Mouse (Mus musculus): ENCODE data around the gene Mthfsd. TPM values are rescaled to one million over a fixed set of nuclear protein-coding genes. Genes with fewer than 3 reads are reported as not detected.

Gene Mthfsd
- polyA plus RNA-seq, 1 experiment: 22.3 TPM

DNA sequence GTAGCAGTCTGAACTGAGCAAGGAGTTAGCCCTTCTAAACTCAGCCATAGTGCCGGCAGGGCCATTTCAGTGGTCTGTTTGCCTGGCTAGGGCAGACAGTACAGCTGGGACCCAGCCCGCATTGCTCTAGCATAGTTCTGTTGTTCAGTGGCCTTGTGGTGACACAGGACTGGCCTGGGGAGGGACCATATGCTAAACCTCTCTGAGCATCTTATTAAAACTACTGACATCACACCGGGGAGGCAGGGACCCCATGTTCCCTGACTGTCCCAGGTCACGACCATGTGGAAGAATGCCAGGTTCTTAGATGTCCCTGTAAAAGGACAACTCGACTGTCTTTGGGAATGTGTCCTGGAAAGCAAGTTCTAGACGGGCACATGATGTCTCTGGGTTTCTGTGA is 16.1 kb downstream of the Mthfsd start:
- no peaks in the 10 kb centered on the region for H3K79me2 ChIP-seq (ENCODE audit: control insufficient read depth, insufficient read depth)
- peaks cover 64% of the 10 kb centered on the region for H3K27me3 ChIP-seq (ENCODE audit: control insufficient read depth, insufficient read depth, insufficient read length)
- no peak overlapping the region for H3ac ChIP-seq (ENCODE audit: control insufficient read depth, insufficient read length)
- H3K36me3 ChIP-seq (ENCODE audit: control insufficient read depth, insufficient read depth): no peaks in the 10 kb centered on the region
- no peak for TF ChIP-seq SRF (IDR thresholded peaks at IDR 0.05; ENCODE audit: control insufficient read depth, insufficient read length, low read depth)
- no peak for TF ChIP-seq CEBPB (IDR thresholded peaks at IDR 0.05; ENCODE audit: insufficient read depth, poor library complexity, severe bottlenecking)
- H3K4me3 ChIP-seq: no peak overlapping the region
- no peak overlapping the region for H3K4me2 ChIP-seq (ENCODE audit: low read depth)

DNA sequence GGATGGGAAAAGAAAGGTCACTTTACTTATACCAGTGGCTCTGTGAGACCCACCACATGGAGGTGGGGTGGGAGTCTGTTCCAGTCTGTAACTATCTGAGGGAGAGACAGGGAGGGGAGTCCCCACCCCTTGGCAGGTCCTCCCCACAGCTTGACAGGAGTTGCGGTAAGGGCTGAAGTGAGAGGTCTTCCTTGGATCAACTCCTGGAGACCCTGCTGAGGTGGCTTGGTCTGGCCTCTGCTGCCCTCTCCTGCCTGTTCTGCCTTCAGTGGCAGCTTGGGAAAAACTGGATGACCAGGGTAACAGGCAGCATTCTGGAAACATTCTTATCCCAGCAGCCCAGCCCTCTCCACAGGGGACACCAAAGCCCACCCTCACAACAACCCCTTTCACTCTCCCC is 17.5 kb downstream of the Mthfsd start:
- no peaks in the 10 kb centered on the region for H3K79me2 ChIP-seq (ENCODE audit: control insufficient read depth, insufficient read depth)
- H3K36me3 ChIP-seq (ENCODE audit: control insufficient read depth, insufficient read depth): no peaks in the 10 kb centered on the region
- H3ac ChIP-seq (ENCODE audit: control insufficient read depth, insufficient read length): no peak overlapping the region
- H3K4me2 ChIP-seq (ENCODE audit: low read depth): no peak overlapping the region
- H3K27me3 ChIP-seq (ENCODE audit: control insufficient read depth, insufficient read depth, insufficient read length): peaks cover 77% of the 10 kb centered on the region
- H3K4me3 ChIP-seq: no peak overlapping the region
- TF ChIP-seq E2F4 (IDR thresholded peaks at IDR 0.05; ENCODE audit: insufficient read depth): no peak
- no peak for TF ChIP-seq MYOD1 (IDR thresholded peaks at IDR 0.05; ENCODE audit: control insufficient read depth in 1 of 3, insufficient read length in 2 of 3, low read depth in 2 of 3)

DNA sequence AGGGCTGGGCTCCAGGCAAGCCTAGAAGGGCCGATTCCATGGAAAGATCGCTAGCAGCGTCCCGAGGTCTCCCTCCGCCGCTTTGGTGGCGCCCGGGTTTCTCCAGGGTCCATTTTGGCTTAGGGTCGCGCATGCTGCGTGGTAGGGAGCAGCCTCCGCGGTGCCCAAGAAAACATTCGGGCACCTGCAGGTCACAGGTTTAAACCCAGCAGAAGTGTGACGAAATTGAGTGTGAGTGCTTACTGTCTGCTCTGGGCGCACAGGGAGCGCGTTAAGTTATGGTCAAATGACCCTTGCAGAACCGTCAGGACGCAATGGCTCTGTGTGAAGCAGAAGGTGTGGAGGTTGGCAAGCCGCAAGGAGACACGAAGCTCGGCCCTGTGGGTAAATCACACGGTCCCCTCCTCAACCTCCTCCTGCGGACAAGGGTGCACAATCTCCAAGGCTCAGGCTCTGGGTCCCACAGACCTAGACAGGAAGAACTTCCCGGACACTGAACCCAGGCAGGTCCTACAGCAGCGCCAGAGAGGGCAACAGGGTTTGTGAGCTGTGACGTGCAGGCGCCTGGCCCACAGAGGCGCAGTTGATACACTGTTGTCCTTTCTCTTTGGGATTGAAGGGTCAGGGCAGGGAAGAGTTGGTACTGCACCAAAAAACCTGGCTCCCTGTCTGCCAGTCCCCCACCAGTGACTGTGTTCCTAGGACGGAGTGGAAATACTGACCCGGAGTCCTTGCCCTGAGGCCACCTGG is 18.4 kb downstream of the Mthfsd start:
- H3K36me3 ChIP-seq (ENCODE audit: control insufficient read depth, insufficient read depth): no peaks in the 10 kb centered on the region
- peaks cover 86% of the 10 kb centered on the region for H3K27me3 ChIP-seq (ENCODE audit: control insufficient read depth, insufficient read depth, insufficient read length)
- no peaks in the 10 kb centered on the region for H3K79me2 ChIP-seq (ENCODE audit: control insufficient read depth, insufficient read depth)
- no peak overlapping the region for H3K4me3 ChIP-seq
- no peak overlapping the region for H3ac ChIP-seq (ENCODE audit: control insufficient read depth, insufficient read length)
- TF ChIP-seq MYOG (IDR thresholded peaks at IDR 0.05; ENCODE audit: control insufficient read depth in 1 of 3, insufficient read depth in 1 of 3, insufficient read length in 2 of 3, low read depth in 2 of 3) (no peak), TCF12 (IDR thresholded peaks at IDR 0.05; ENCODE audit: insufficient read depth, poor library complexity, severe bottlenecking) (no peak), USF1 (IDR thresholded peaks at IDR 0.05; ENCODE audit: low read depth) (no peak), E2F4 (IDR thresholded peaks at IDR 0.05; ENCODE audit: insufficient read depth) (no peak), TCF3 (IDR thresholded peaks at IDR 0.05; ENCODE audit: insufficient read length, low read depth) (no peak), SRF (IDR thresholded peaks at IDR 0.05; ENCODE audit: control insufficient read depth, insufficient read length, low read depth) (no peak), MAX (IDR thresholded peaks at IDR 0.05; ENCODE audit: low read depth) (no peak), REST (IDR thresholded peaks at IDR 0.05; ENCODE audit: insufficient read depth, insufficient read length) (no peak), POLR2A (IDR thresholded peaks at IDR 0.05; ENCODE audit: insufficient read length, low read depth) (no peak), MYOD1 (IDR thresholded peaks at IDR 0.05; ENCODE audit: control insufficient read depth in 1 of 3, insufficient read length in 2 of 3, low read depth in 2 of 3) (no peak), POLR2AphosphoS2 (IDR thresholded peaks at IDR 0.05; ENCODE audit: insufficient read length, low read depth) (no peak), CEBPB (IDR thresholded peaks at IDR 0.05; ENCODE audit: insufficient read depth, poor library complexity, severe bottlenecking) (no peak)
- no peak overlapping the region for H3K4me2 ChIP-seq (ENCODE audit: low read depth)

DNA sequence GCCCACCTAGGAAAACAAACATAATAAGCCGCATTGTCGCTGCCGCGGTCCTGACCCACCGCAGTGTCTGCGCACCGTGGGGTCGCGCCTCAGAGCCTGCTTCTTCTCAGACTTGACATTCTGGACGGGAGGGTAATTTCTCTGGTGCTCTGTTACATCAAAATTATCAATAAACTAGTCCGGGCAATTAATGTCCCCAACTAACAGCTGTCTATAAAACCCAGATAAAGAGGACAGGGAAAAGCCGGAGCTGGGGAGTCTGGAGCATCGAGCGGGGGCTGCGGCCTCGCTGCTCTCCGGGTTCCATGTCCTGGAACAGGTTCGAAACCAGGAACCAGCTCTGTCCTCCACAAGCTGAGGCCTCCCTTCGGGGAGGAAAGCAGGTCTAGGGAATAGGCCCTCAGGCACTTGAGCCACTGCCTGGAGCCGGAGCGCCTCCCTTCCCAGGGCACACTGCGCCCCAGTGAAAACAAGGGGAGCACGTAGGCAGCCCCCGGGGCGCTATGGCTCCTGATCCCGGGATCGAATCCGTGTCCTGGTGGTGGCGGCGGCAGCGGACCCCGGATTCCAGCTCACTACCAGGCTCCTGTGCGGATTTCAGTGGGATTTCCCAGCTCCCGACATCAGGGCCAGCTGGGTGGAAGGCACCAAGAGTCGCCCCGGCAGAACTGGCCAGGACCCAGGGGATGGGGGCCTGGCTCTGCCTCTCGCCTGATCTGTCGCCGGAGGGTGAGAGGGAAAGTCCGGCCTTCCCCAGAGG is 19.1 kb downstream of the Mthfsd start:
- Histone ChIP-seq H3K36me3 (ENCODE audit: control insufficient read depth, insufficient read depth) (no peaks in the 10 kb centered on the region), H3K79me2 (ENCODE audit: control insufficient read depth, insufficient read depth) (no peaks in the 10 kb centered on the region), H3K4me2 (ENCODE audit: low read depth) (no peak overlapping the region), H3K4me3 (no peak overlapping the region), H3K27me3 (ENCODE audit: control insufficient read depth, insufficient read depth, insufficient read length) (peaks cover 93% of the 10 kb centered on the region), H3ac (ENCODE audit: control insufficient read depth, insufficient read length) (no peak overlapping the region)
- no peak for TF ChIP-seq SRF (IDR thresholded peaks at IDR 0.05; ENCODE audit: control insufficient read depth, insufficient read length, low read depth)
- no peak for TF ChIP-seq E2F4 (IDR thresholded peaks at IDR 0.05; ENCODE audit: insufficient read depth)
- TF ChIP-seq CEBPB (IDR thresholded peaks at IDR 0.05; ENCODE audit: insufficient read depth, poor library complexity, severe bottlenecking): no peak
- no peak for TF ChIP-seq POLR2AphosphoS2 (IDR thresholded peaks at IDR 0.05; ENCODE audit: insufficient read length, low read depth)
- no peak for TF ChIP-seq TCF12 (IDR thresholded peaks at IDR 0.05; ENCODE audit: insufficient read depth, poor library complexity, severe bottlenecking)
- TF ChIP-seq POLR2A (IDR thresholded peaks at IDR 0.05; ENCODE audit: insufficient read length, low read depth): no peak
- no peak for TF ChIP-seq USF1 (IDR thresholded peaks at IDR 0.05; ENCODE audit: low read depth)
- TF ChIP-seq TCF3 (IDR thresholded peaks at IDR 0.05; ENCODE audit: insufficient read length, low read depth): no peak
- no peak for TF ChIP-seq MAX (IDR thresholded peaks at IDR 0.05; ENCODE audit: low read depth)
- no peak for TF ChIP-seq REST (IDR thresholded peaks at IDR 0.05; ENCODE audit: insufficient read depth, insufficient read length)
- no peak for TF ChIP-seq MYOD1 (IDR thresholded peaks at IDR 0.05; ENCODE audit: control insufficient read depth in 1 of 3, insufficient read length in 2 of 3, low read depth in 2 of 3)
- no peak for TF ChIP-seq MYOG (IDR thresholded peaks at IDR 0.05; ENCODE audit: control insufficient read depth in 1 of 3, insufficient read depth in 1 of 3, insufficient read length in 2 of 3, low read depth in 2 of 3)

DNA sequence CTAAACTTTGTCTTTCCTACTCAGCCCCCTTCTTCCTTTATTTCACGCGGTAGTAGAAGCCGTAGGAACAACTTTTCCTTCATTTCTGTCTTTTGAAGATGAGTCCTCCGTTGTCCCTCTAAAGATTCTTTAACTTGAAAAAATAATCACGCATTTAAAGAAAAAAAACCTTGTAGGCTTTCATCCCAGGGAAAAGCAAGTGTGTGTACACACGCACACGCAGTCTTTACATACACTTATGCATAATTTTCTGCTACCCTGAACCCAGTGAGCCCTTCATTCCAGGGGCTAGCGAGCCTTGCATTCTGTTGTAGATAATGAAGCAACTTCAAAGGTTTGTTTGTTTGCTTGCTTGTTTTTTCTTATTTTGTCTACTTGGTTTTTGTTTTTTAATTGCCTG is 19.9 kb downstream of the Mthfsd start:
- no peaks in the 10 kb centered on the region for H3K36me3 ChIP-seq (ENCODE audit: control insufficient read depth, insufficient read depth)
- peaks cover 93% of the 10 kb centered on the region for H3K27me3 ChIP-seq (ENCODE audit: control insufficient read depth, insufficient read depth, insufficient read length)
- TF ChIP-seq REST (IDR thresholded peaks at IDR 0.05; ENCODE audit: insufficient read depth, insufficient read length) (no peak), MAX (IDR thresholded peaks at IDR 0.05; ENCODE audit: low read depth) (no peak), TCF3 (IDR thresholded peaks at IDR 0.05; ENCODE audit: insufficient read length, low read depth) (no peak), MYOG (IDR thresholded peaks at IDR 0.05; ENCODE audit: control insufficient read depth in 1 of 3, insufficient read depth in 1 of 3, insufficient read length in 2 of 3, low read depth in 2 of 3) (no peak)
- H3K4me3 ChIP-seq: no peak overlapping the region
- no peak overlapping the region for H3ac ChIP-seq (ENCODE audit: control insufficient read depth, insufficient read length)
- no peaks in the 10 kb centered on the region for H3K79me2 ChIP-seq (ENCODE audit: control insufficient read depth, insufficient read depth)
- H3K4me2 ChIP-seq (ENCODE audit: low read depth): no peak overlapping the region
